Mouse (Mus musculus) heart, adult 2 months (tissue): ENCODE data around the gene Piga.

Source experiments
- CTCF ChIP-seq: fragments of 200-600 bp; IDR thresholded peaks from 2 replicates; pipeline ENCODE4 v1.8.1; 2022; ENCODE audit warnings: antibody characterized with exemption, mild to moderate bottlenecking, moderate library complexity
- POLR2A ChIP-seq: fragments of 200-500 bp; IDR thresholded peaks from 2 replicates; pipeline ENCODE4 v1.6.1; 2011; ENCODE audit warnings: mild to moderate bottlenecking, low read depth, low read length, control low read depth; ENCODE audit not compliant: insufficient read depth

DNA sequence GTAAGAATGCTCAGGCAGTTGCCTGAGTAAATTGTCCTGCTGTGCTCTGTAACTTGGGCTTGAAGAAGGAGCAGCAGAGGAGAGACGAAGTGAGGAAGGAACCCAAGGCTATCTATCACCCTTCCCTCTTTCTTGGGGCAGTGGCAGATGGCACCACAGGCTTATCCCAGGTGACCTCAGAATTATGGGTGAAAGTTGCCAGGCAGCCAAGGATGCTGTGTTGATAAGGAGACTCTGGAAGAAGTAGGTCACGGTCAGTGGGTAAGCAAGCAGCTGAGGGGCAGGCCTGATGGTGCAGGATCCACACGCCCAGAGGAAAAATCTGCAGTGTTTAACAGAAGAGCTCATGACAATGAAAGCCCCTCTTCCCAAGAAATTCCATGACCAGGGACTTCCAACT, 21.7 kb downstream of the Piga start:
- TF ChIP-seq CTCF (no peak), POLR2A (no peak)
